In the genomic region with DNA sequence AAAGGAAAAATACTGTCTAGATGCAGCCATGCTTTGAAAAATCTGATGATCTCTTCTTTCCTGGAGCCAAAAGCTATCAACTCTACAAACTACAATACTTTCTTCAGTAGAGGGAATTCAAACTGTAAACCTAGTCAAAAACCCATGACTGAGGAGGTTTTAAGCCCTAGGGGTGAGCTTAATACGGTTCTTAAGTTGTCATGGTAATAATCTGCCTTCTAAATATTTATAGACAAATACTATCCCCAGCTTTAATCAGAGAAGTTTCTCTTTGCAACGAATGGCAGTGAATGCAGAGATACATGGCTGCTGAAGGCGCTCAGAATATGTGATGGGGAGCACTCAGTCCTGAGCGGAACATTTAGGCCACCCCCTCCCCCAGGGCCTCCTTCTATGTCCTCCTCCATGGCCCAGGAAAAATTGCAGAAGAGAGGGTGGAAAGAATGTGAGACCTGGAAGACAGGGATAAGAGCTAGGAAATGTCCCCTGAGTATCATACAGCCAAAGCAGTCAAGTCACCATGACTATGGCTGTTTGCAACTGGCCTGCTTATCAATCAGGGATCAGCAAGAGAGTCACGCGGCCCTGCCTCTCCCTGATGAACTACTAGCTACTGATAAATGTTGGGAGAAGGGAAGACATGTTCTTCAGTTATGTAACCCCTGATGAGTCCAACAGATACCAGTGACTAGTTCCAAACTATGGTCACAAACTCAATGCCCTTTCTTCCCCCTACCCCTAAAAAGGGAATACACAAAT, we compare ENCODE assay signal across 19 mouse cellular contexts.
A peak's percentile ranks its signal among the peaks of the same experiment; 100 is the strongest.
DNase-seq lines count a peak whose midpoint lies in the region; ATAC-seq and TF ChIP-seq lines count a peak whose summit lies in the region.
"Had no signal": no experiment of that assay in that cellular context is flagged by ENCODE, and none has a peak within 500 bp of the region (broad histone marks: within the 10 kb centered on the region; RNA-seq: fewer than 3 reads in every experiment).

No protein-coding gene starts in this region.

- no peaks in the 10 kb centered on the region for H3K9me3 ChIP-seq in heart, embryonic 16.5 days (replicated peaks; ENCODE audit: control insufficient read depth, low read length)
- H3K9me3 ChIP-seq in midbrain, embryonic 11.5 days (ENCODE audit: control insufficient read depth, low read length), result no peaks in the 10 kb centered on the region
- no peaks in the 10 kb centered on the region for H3K9me3 ChIP-seq in midbrain, embryonic 10.5 days (replicated peaks)
- H3K9me3 ChIP-seq in G1E (replicated peaks) (no peaks in the 10 kb centered on the region), MEL (replicated peaks; ENCODE audit: insufficient read depth, low read length) (no peaks in the 10 kb centered on the region)
- H3K9me3 ChIP-seq: embryonic facial prominence, embryonic 15.5 days; forebrain, embryonic 15.5 days; hindbrain, embryonic 13.5 days had no signal

- peaks cover 21% of the 10 kb centered on the region for H3K4me1 ChIP-seq in heart, embryonic 16.5 days (ENCODE audit: control insufficient read depth, insufficient read depth, low read length)
- no peaks in the 10 kb centered on the region for H3K4me1 ChIP-seq in midbrain, embryonic 11.5 days (ENCODE audit: control insufficient read depth, insufficient read depth, low read length)
- peaks cover 11% of the 10 kb centered on the region for H3K4me1 ChIP-seq in midbrain, embryonic 10.5 days
- H3K4me1 ChIP-seq in G1E (ENCODE audit: insufficient read depth, low read depth, low read length), result peaks cover 6% of the 10 kb centered on the region
- peaks cover 0 to 2% of the 10 kb centered on the region in 2 experiments; a peak in 1 of 4 replicates for H3K4me1 ChIP-seq in MEL (ENCODE audit: control insufficient read depth in 1 of 2, insufficient read depth in 2 of 2, low read length in 2 of 2)
- H3K4me1 ChIP-seq: embryonic facial prominence, embryonic 15.5 days; forebrain, embryonic 15.5 days; hindbrain, embryonic 13.5 days had no signal

- no peaks in the 10 kb centered on the region for H3K27me3 ChIP-seq in heart, embryonic 16.5 days (ENCODE audit: control insufficient read depth, insufficient read depth, low read length)
- no peaks in the 10 kb centered on the region for H3K27me3 ChIP-seq in midbrain, embryonic 11.5 days (ENCODE audit: control insufficient read depth, insufficient read depth, low read length)
- no peaks in the 10 kb centered on the region for H3K27me3 ChIP-seq in midbrain, embryonic 10.5 days (ENCODE audit: low read depth, poor library complexity, severe bottlenecking)
- no peaks in the 10 kb centered on the region for H3K27me3 ChIP-seq in G1E (ENCODE audit: insufficient read depth, low read length)
- H3K27me3 ChIP-seq in MEL (ENCODE audit: control insufficient read depth in 1 of 2, insufficient read depth in 2 of 2, low read length in 2 of 2), result no peaks in the 10 kb centered on the region
- H3K27me3 ChIP-seq: embryonic facial prominence, embryonic 15.5 days; forebrain, embryonic 15.5 days; hindbrain, embryonic 13.5 days had no signal

- no peak overlapping the region for H3K4me3 ChIP-seq in heart, embryonic 16.5 days (ENCODE audit: low read length)
- H3K4me3 ChIP-seq in midbrain, embryonic 11.5 days (ENCODE audit: low read depth, low read length), result no peak overlapping the region
- no peak overlapping the region for H3K4me3 ChIP-seq in midbrain, embryonic 10.5 days
- no peak overlapping the region for H3K4me3 ChIP-seq in G1E (ENCODE audit: low read depth, low read length)
- H3K4me3 ChIP-seq in MEL (ENCODE audit: control insufficient read depth in 1 of 2, insufficient read depth in 1 of 2, low read depth in 2 of 2, low read length in 2 of 2), result no peak overlapping the region
- H3K4me3 ChIP-seq: embryonic facial prominence, embryonic 15.5 days; forebrain, embryonic 15.5 days; heart, adult 2 months; hindbrain, embryonic 13.5 days had no signal

- TF ChIP-seq POLR2A in MEL (IDR thresholded peaks at IDR 0.05; ENCODE audit: control insufficient read depth in 1 of 2, insufficient read depth in 1 of 2, low read depth in 1 of 2, low read length in 2 of 2, poor library complexity in 1 of 2), result no peak

- H3K27ac ChIP-seq in heart, embryonic 16.5 days (ENCODE audit: low read length), result peak overlapping the region; percentile 62
- H3K27ac ChIP-seq in midbrain, embryonic 11.5 days (ENCODE audit: low read depth, low read length), result no peak overlapping the region
- no peak overlapping the region for H3K27ac ChIP-seq in midbrain, embryonic 10.5 days (replicated peaks)
- H3K27ac ChIP-seq in MEL (ENCODE audit: control insufficient read depth, low read depth, low read length), result no peak overlapping the region
- H3K27ac ChIP-seq: embryonic facial prominence, embryonic 15.5 days; forebrain, embryonic 15.5 days; heart, adult 2 months; hindbrain, embryonic 13.5 days; hindbrain, postnatal 0 days had no signal

- H3K9ac ChIP-seq in heart, embryonic 16.5 days (ENCODE audit: low read length), result no peak overlapping the region
- H3K9ac ChIP-seq in midbrain, embryonic 11.5 days (ENCODE audit: low read length), result no peak overlapping the region
- H3K9ac ChIP-seq in MEL (ENCODE audit: control insufficient read depth, low read depth, low read length, poor library complexity, severe bottlenecking), result no peak overlapping the region
- H3K9ac ChIP-seq: embryonic facial prominence, embryonic 15.5 days; forebrain, embryonic 15.5 days; hindbrain, embryonic 13.5 days had no signal

- 49% methylated on average over 6 of the region's 6 CpGs for WGBS in heart, embryonic 16.5 days
- WGBS in midbrain, embryonic 11.5 days, result 71% methylated on average over 6 of the region's 6 CpGs
- WGBS in midbrain, embryonic 10.5 days, result 84% methylated on average over 6 of the region's 6 CpGs

- ATAC-seq in heart, embryonic 16.5 days (replicated peaks; ENCODE audit: extremely low read depth, insufficient read depth, low FRiP score), result no peak
- ATAC-seq in midbrain, embryonic 11.5 days (ENCODE audit: low FRiP score), result peak; percentile 42; the same call in 1 of the 2 replicates
- peak; percentile 75 for ATAC-seq in G1E (ENCODE audit: extremely low read depth, insufficient number of reproducible peaks, low FRiP score, poor library complexity, severe bottlenecking)
- ATAC-seq: forebrain, embryonic 15.5 days; hindbrain, postnatal 0 days had no signal

- TF ChIP-seq CTCF in G1E (IDR thresholded peaks at IDR 0.05; ENCODE audit: low read depth, low read length), result no peak
- no peak for TF ChIP-seq CTCF in MEL (IDR thresholded peaks at IDR 0.05 in 2 of 3, conservative IDR thresholded peaks at IDR 0.05 in 1 of 3; ENCODE audit: control insufficient read depth in 1 of 3, insufficient read depth in 1 of 3, low read depth in 2 of 3, low read length in 3 of 3, poor library complexity in 1 of 3, severe bottlenecking in 1 of 3)

- H3K4me2 ChIP-seq in heart, embryonic 16.5 days (ENCODE audit: low read depth, low read length), result no peak overlapping the region
- H3K4me2 ChIP-seq in midbrain, embryonic 11.5 days, result no peak overlapping the region
- H3K4me2 ChIP-seq: embryonic facial prominence, embryonic 15.5 days; forebrain, embryonic 15.5 days; hindbrain, embryonic 13.5 days had no signal

- no peaks in the 10 kb centered on the region for H3K79me2 ChIP-seq in MEL (ENCODE audit: control insufficient read depth, insufficient read depth, low read length, poor library complexity)

- no peak for TF ChIP-seq RAD21 in MEL (IDR thresholded peaks at IDR 0.05; ENCODE audit: low read depth, low read length)

- 0 out of 2 replicates have a peak, but pooled peaks cover 2% of the 10 kb centered on the region for H3K36me3 ChIP-seq in heart, embryonic 16.5 days (ENCODE audit: control insufficient read depth, insufficient read depth)
- no peaks in the 10 kb centered on the region for H3K36me3 ChIP-seq in midbrain, embryonic 11.5 days (ENCODE audit: control insufficient read depth, insufficient read depth, low read length)
- H3K36me3 ChIP-seq in midbrain, embryonic 10.5 days, result no peaks in the 10 kb centered on the region
- H3K36me3 ChIP-seq in G1E (replicated peaks) (no peaks in the 10 kb centered on the region), MEL (ENCODE audit: control insufficient read depth in 1 of 2, insufficient read depth in 2 of 2, low read length in 2 of 2) (no peaks in the 10 kb centered on the region)
- H3K36me3 ChIP-seq: forebrain, embryonic 15.5 days; hindbrain, embryonic 13.5 days had no signal

- no peak for DNase-seq in heart, adult 8-10 months (ENCODE audit: low spot score)
- peak; percentile 80 for DNase-seq in midbrain, embryonic 11.5 days (ENCODE audit: low spot score, missing footprints)
- no peak for DNase-seq in midbrain, embryonic 10.5 days (ENCODE audit: low spot score)
- DNase-seq in G1E (ENCODE audit: low spot score) (no peak), MEL (ENCODE audit: low read depth, low spot score) (peak; percentile 5)
- no peak for DNase-seq in right cerebral cortex, adult 2 months (ENCODE audit: low spot score in 2 of 2)
- DNase-seq: adrenal gland, postnatal 10 days; cerebellum, adult 11 months; cerebellum, adult 8-10 months; cerebellum, postnatal 14 days; embryo, embryonic 11 days; gastrocnemius, postnatal 10 days; heart, adult 2 months; heart, postnatal 4 days had no signal

- no peak for TF ChIP-seq EP300 in MEL (IDR thresholded peaks at IDR 0.05; ENCODE audit: low read depth in 1 of 2, low read length in 2 of 2)

TF ChIP-seq in MEL, 35 proteins besides CTCF, POLR2A, EP300 and RAD21 (continues in another document):
- TF ChIP-seq ETS1 (IDR thresholded peaks at IDR 0.05; ENCODE audit: low read depth, low read length), result no peak
- no peak for TF ChIP-seq TAL1 (IDR thresholded peaks at IDR 0.05; ENCODE audit: low read length)
- no peak for TF ChIP-seq TBP (IDR thresholded peaks at IDR 0.05; ENCODE audit: low read depth, low read length)
- TF ChIP-seq POLR2AphosphoS2 (IDR thresholded peaks at IDR 0.05; ENCODE audit: low read length), result no peak
- TF ChIP-seq MEF2A (IDR thresholded peaks at IDR 0.05; ENCODE audit: extremely low read depth, insufficient replicate concordance, low read depth, low read length, poor library complexity, severe bottlenecking), result no peak
- no peak for TF ChIP-seq NRF1 (IDR thresholded peaks at IDR 0.05; ENCODE audit: insufficient read depth, low read depth, low read length, poor library complexity, severe bottlenecking)
- no peak for TF ChIP-seq RCOR1 (IDR thresholded peaks at IDR 0.05; ENCODE audit: low read depth, low read length)
- no peak for TF ChIP-seq ELF1 (IDR thresholded peaks at IDR 0.05; ENCODE audit: low read depth, low read length)
- no peak for TF ChIP-seq UBTF (IDR thresholded peaks at IDR 0.05; ENCODE audit: borderline replicate concordance, insufficient read depth, low read depth, low read length)
- TF ChIP-seq HCFC1 (IDR thresholded peaks at IDR 0.05; ENCODE audit: low read depth, low read length), result no peak
- no peak for TF ChIP-seq E2F4 (IDR thresholded peaks at IDR 0.05; ENCODE audit: borderline replicate concordance, low read depth, low read length)
- TF ChIP-seq MAX (IDR thresholded peaks at IDR 0.05; ENCODE audit: low read length), result no peak
- no peak for TF ChIP-seq TCF12 (IDR thresholded peaks at IDR 0.05; ENCODE audit: low read depth, low read length)
- TF ChIP-seq USF2 (IDR thresholded peaks at IDR 0.05; ENCODE audit: borderline replicate concordance in 1 of 2, insufficient read depth in 1 of 2, low read depth in 1 of 2, low read length in 2 of 2), result no peak
- no peak for TF ChIP-seq MXI1 (IDR thresholded peaks at IDR 0.05; ENCODE audit: low read depth, low read length)

Comparison
In these comparisons a context has a peak if more than half of its experiments do, and no peak if none do; other contexts are left out.
1. DNase-seq: peak in midbrain, embryonic 11.5 days (single experiment) and MEL (single experiment); none in heart, adult 8-10 months (single experiment), midbrain, embryonic 10.5 days (single experiment), G1E (single experiment) and right cerebral cortex, adult 2 months (0 of 2).